Mouse (Mus musculus) lung, adult 2 months (tissue): ENCODE results near the gene Dst.

Experiments
- CTCF ChIP-seq: fragments of 200-500 bp; IDR thresholded peaks from 2 replicates; pipeline ENCODE4 v1.5.1; 2011; ENCODE audit warnings: mild to moderate bottlenecking, low read length, control low read depth; ENCODE audit not compliant: insufficient read depth
- POLR2A ChIP-seq: fragments of 200-500 bp; IDR thresholded peaks from 2 replicates; pipeline ENCODE4 v1.6.1; 2011; ENCODE audit warnings: low read depth, mild to moderate bottlenecking, control low read depth, low read length, borderline replicate concordance; ENCODE audit errors: extremely low read depth

DNA sequence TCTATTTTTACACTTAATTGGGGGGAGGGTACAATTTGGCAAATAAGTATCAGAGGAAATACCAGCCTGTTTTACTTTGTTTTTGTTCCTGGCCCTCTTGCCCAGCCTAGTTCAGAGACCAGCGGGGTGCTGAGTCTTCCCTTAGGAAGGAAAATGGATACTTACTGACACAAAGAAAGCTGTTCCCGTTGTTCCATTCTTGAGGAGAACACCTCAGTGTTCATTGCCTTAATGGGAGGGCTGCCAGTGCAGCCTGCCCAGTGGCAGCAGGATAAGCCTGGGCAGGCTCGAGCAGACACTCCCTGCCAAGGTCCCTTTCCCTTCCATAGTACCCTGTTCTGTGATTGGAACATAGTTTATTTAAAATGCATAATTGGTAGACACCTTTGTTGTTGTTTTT, 232.7 kb downstream of the Dst start:
- TF ChIP-seq CTCF (no peak), POLR2A (no peak)
